ENCODE assay signal across 26 mouse cellular contexts in the genomic region with DNA sequence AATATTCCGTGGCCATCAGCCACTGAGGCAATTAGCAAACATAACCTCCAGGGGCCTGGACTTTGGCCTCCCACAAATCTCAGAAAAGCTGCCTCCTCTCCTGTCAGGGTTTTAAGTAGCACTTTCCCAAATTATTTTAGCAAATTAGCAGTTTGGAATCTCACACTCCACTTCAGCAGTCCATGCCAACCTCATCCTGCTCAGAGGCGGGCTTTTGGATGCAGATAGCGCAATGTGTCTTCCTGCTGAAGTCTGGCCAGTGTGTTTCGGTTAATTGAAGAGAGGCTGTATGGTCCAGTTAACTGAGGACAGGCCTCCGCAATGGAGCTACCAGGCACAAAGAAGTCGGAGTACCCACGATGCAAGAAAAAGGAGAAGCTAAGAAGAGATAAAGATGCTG. TPM values are rescaled to one million over a fixed set of nuclear protein-coding genes. Genes with fewer than 3 reads are reported as not detected.
DNase-seq lines count a peak whose midpoint lies in the region; ATAC-seq and TF ChIP-seq lines count a peak whose summit lies in the region.
"Had no signal": no experiment of that assay in that cellular context is flagged by ENCODE, and none has a peak within 500 bp of the region (broad histone marks: within the 10 kb centered on the region; RNA-seq: fewer than 3 reads in every experiment).

No protein-coding gene starts in this region.

- no peak overlapping the region for H3K9ac ChIP-seq in forebrain, postnatal 0 days
- H3K9ac ChIP-seq in forebrain, embryonic 15.5 days (replicated peaks), result no peak overlapping the region
- H3K9ac ChIP-seq: embryonic facial prominence, embryonic 13.5 days; embryonic facial prominence, embryonic 15.5 days; forebrain, embryonic 13.5 days had no signal

- TF ChIP-seq POLR2A in brain, embryonic 14.5 days (IDR thresholded peaks at IDR 0.05; ENCODE audit: borderline replicate concordance, extremely low read depth, insufficient read depth, insufficient read length, poor library complexity, severe bottlenecking), result no peak

- DNase-seq in cerebellum, postnatal 10 days, result peak; percentile 56 to 62
- DNase-seq in cerebellum, adult 8-10 months, result no peak
- DNase-seq in forebrain, postnatal 0 days, result peak; percentile 17
- DNase-seq in kidney, postnatal 10 days, result peak; percentile 21
- no peak for DNase-seq in kidney, postnatal 14 days
- DNase-seq in brain, embryonic 14.5 days (ENCODE audit: low read depth), result peak; percentile 59
- DNase-seq: adrenal gland, adult 8-10 months; adrenal gland, postnatal 14 days; adrenal gland, postnatal 36 days; B cell, adult 2 months; cerebellum, adult 11 months; cerebellum, adult 18-20 months; cerebellum, adult 9-10 months; cerebellum, postnatal 36 days; embryo, embryonic 11 days had no signal

- no peaks in the 10 kb centered on the region for H3K27me3 ChIP-seq in forebrain, postnatal 0 days (ENCODE audit: insufficient read depth, low read length)
- H3K27me3 ChIP-seq in forebrain, embryonic 15.5 days, result no peaks in the 10 kb centered on the region
- H3K27me3 ChIP-seq: CH12.LX; embryonic facial prominence, embryonic 13.5 days; embryonic facial prominence, embryonic 15.5 days; forebrain, embryonic 13.5 days; Patski had no signal

- no peak for ATAC-seq in forebrain, postnatal 0 days
- no peak for ATAC-seq in forebrain, embryonic 15.5 days (replicated peaks)
- ATAC-seq: activated CD4-positive, CD25-positive, alpha-beta regulatory T cell, adult 4 months; CD4-positive, CD25-positive, alpha-beta regulatory T cell, adult 4 months; forebrain, embryonic 13.5 days; Patski had no signal

- H3K36me3 ChIP-seq in forebrain, postnatal 0 days (ENCODE audit: insufficient read depth), result no peaks in the 10 kb centered on the region
- no peaks in the 10 kb centered on the region for H3K36me3 ChIP-seq in forebrain, embryonic 15.5 days
- H3K36me3 ChIP-seq: embryonic facial prominence, embryonic 13.5 days; embryonic facial prominence, embryonic 15.5 days; forebrain, embryonic 10.5 days; G1E had no signal

- H3K9me3 ChIP-seq in forebrain, postnatal 0 days (ENCODE audit: low read length), result no peaks in the 10 kb centered on the region
- no peaks in the 10 kb centered on the region for H3K9me3 ChIP-seq in forebrain, embryonic 15.5 days
- H3K9me3 ChIP-seq: embryonic facial prominence, embryonic 13.5 days; embryonic facial prominence, embryonic 15.5 days; forebrain, embryonic 10.5 days; forebrain, embryonic 13.5 days had no signal

- no peak overlapping the region for H3K4me2 ChIP-seq in forebrain, postnatal 0 days (ENCODE audit: low read depth)
- H3K4me2 ChIP-seq in forebrain, embryonic 15.5 days (replicated peaks), result no peak overlapping the region
- H3K4me2 ChIP-seq: embryonic facial prominence, embryonic 13.5 days; embryonic facial prominence, embryonic 15.5 days; forebrain, embryonic 13.5 days had no signal

- 0 out of 2 replicates have a peak, but pooled peaks cover 4% of the 10 kb centered on the region for H3K4me1 ChIP-seq in forebrain, postnatal 0 days (ENCODE audit: insufficient read depth)
- peaks cover 16% of the 10 kb centered on the region for H3K4me1 ChIP-seq in forebrain, embryonic 15.5 days

- H3K27ac ChIP-seq in forebrain, postnatal 0 days (ENCODE audit: low read depth, low read length), result no peak overlapping the region
- no peak overlapping the region for H3K27ac ChIP-seq in forebrain, embryonic 15.5 days (replicated peaks)
- H3K27ac ChIP-seq: embryonic facial prominence, embryonic 13.5 days; embryonic facial prominence, embryonic 15.5 days; forebrain, embryonic 10.5 days; forebrain, embryonic 13.5 days had no signal

- H3K4me3 ChIP-seq in forebrain, postnatal 0 days (ENCODE audit: low read depth, low read length), result no peak overlapping the region
- no peak overlapping the region for H3K4me3 ChIP-seq in forebrain, embryonic 15.5 days
- H3K4me3 ChIP-seq: embryonic facial prominence, embryonic 13.5 days; embryonic facial prominence, embryonic 15.5 days; erythroblast, embryonic 14.5 days; forebrain, embryonic 10.5 days; forebrain, embryonic 13.5 days had no signal

- no peak for TF ChIP-seq CTCF in forebrain, postnatal 0 days (IDR thresholded peaks at IDR 0.05; ENCODE audit: low read depth)
- no peak for TF ChIP-seq CTCF in brain, embryonic 14.5 days (IDR thresholded peaks at IDR 0.05; ENCODE audit: borderline replicate concordance, extremely low read depth, insufficient read depth, insufficient read length)

- WGBS in forebrain, postnatal 0 days, result 62% methylated on average over 7 of the region's 7 CpGs
- WGBS in forebrain, embryonic 15.5 days, result 71% methylated on average over 7 of the region's 7 CpGs

RNA-seq across cellular contexts. Expression of gene Epb41l4b, which starts 17.3 kb away (rescaled TPM):
- total RNA-seq in forebrain, postnatal 0 days (2014; rRNA removed), result 4.2 and 6.2 TPM in 2 replicates
- 0.96 and 1.8 TPM in 2 replicates for polyA plus RNA-seq in forebrain, postnatal 0 days (2015; fragmentation: Nextera tagmentation; extraction: Ambion mirVana)
- 0.69 and 0.77 TPM in 2 replicates for polyA plus RNA-seq in forebrain, embryonic 15.5 days (2015; fragmentation: Nextera tagmentation; extraction: Ambion mirVana)
- polyA plus RNA-seq in brain, embryonic 14.5 days (2012; rRNA removed), result 5.3 and 8.7 TPM in 2 replicates
- polyA plus RNA-seq: activated CD4-positive, CD25-positive, alpha-beta regulatory T cell, adult 4 months; CD4-positive, CD25-positive, alpha-beta regulatory T cell, adult 4 months; G1E had no signal

Comparison
In these comparisons a context has a peak if more than half of its experiments do, and no peak if none do; other contexts are left out.
1. DNase-seq: peak in cerebellum, postnatal 10 days (2 of 2), forebrain, postnatal 0 days (single experiment), kidney, postnatal 10 days (single experiment) and brain, embryonic 14.5 days (single experiment); none in cerebellum, adult 8-10 months (single experiment) and kidney, postnatal 14 days (single experiment).